Mouse (Mus musculus) embryonic fibroblast, embryonic 13.5 days (primary cell): Measurements from ENCODE around the gene BC017158. TPM values are rescaled to one million over a fixed set of nuclear protein-coding genes. Genes with fewer than 3 reads are reported as not detected.

Experiments used
- H3K27ac ChIP-seq: 2 replicates; pipeline ENCODE4 v1.5.1; 2012; ENCODE audit warnings: low read length, control low read depth, inconsistent platforms; ENCODE audit not compliant: insufficient read depth
- H3K4me1 ChIP-seq: 2 replicates; pipeline ENCODE4 v1.6.1; 2011; ENCODE audit warnings: low read length; ENCODE audit not compliant: control insufficient read depth, insufficient read depth
- H3K4me3 ChIP-seq: 2 replicates; pipeline ENCODE4 v1.5.1; 2011; ENCODE audit warnings: mild to moderate bottlenecking, control low read depth, low read length; ENCODE audit not compliant: insufficient read depth
- CTCF ChIP-seq: IDR thresholded peaks from 2 replicates; pipeline ENCODE4 v1.5.1; 2011; ENCODE audit warnings: mild to moderate bottlenecking, control low read depth, low read length, moderate library complexity, borderline replicate concordance; ENCODE audit not compliant: insufficient read depth
- POLR2A ChIP-seq: IDR thresholded peaks from 2 replicates; pipeline ENCODE4 v1.6.1; 2011; ENCODE audit warnings: low read depth, mild to moderate bottlenecking, control low read depth, low read length, moderate library complexity
- polyA plus RNA-seq: library from polyadenylated mRNA; stranded (reverse); fragments of >200 nt; gene quantifications from 2 replicates; pipeline ENCODE4 v1.2.4, GENCODE M21; 2011; ENCODE audit warnings: low read depth; ENCODE audit not compliant: missing spikeins, insufficient read length

Gene BC017158
- polyA plus RNA-seq, 1 experiment: 21.1 TPM

GRCm38 (mm10) chr7:128238991-128239390, 59.0 kb downstream of the BC017158 start:
- peak overlapping the region; percentile 83 for H3K27ac ChIP-seq
- H3K4me1 ChIP-seq: peaks cover 8% of the 10 kb centered on the region
- TF ChIP-seq CTCF (no peak), POLR2A (0 out of 2 replicates have a peak, but pooled peaks have one; percentile 7)
- peak overlapping the region; percentile 64 for H3K4me3 ChIP-seq

- peak within 1 kb of the TSS; percentile 95 for H3K4me3 ChIP-seq
- TF ChIP-seq POLR2A: peak; percentile 96
- no peak for TF ChIP-seq CTCF
- peak within 1 kb of the TSS; percentile 97 for H3K27ac ChIP-seq
- peaks cover 8% of the 10 kb centered on the region for H3K4me1 ChIP-seq
These were observed 59.8 kb downstream of the BC017158 start, which contains the start of gene 9130023H24Rik for GRCm38 (mm10) chr7:128237927-128238778. TSS of gene 9130023H24Rik (minus strand) at chr7:128238031.

GRCm38 (mm10) chr7:128237593-128237926, 60.4 kb downstream of the BC017158 start:
- peak overlapping the region; percentile 95 for H3K4me3 ChIP-seq
- TF ChIP-seq CTCF (no peak), POLR2A (no peak)
- peak overlapping the region; percentile 97 for H3K27ac ChIP-seq
- H3K4me1 ChIP-seq: peaks cover 8% of the 10 kb centered on the region

GRCm38 (mm10) chr7:128236856-128237592, 60.9 kb downstream of the BC017158 start, which contains the start of gene Armc5:
TSS of gene Armc5 (plus strand) at chr7:128237342.
- H3K27ac ChIP-seq: peak within 1 kb of the TSS; percentile 97
- peak; percentile 35; the same call in 1 of the 2 replicates for TF ChIP-seq POLR2A
- TF ChIP-seq CTCF: peak; percentile 37; the same call in 1 of the 2 replicates

GRCm38 (mm10) chr7:128236426-128236825, 61.5 kb downstream of the BC017158 start:
- no peak overlapping the region for H3K4me3 ChIP-seq
- no peak for TF ChIP-seq POLR2A
- no peak for TF ChIP-seq CTCF
- no peak overlapping the region for H3K27ac ChIP-seq
- peaks cover 8% of the 10 kb centered on the region for H3K4me1 ChIP-seq

More at GRCm38 (mm10) chr7:128236856-128237592, 60.9 kb downstream of the BC017158 start, which contains the start of gene Armc5:
- Histone ChIP-seq H3K4me3 (peak within 1 kb of the TSS; percentile 95), H3K4me1 (peaks cover 8% of the 10 kb centered on the region)

- Histone ChIP-seq H3K4me1 (peaks cover 8% of the 10 kb centered on the region), H3K27ac (no peak overlapping the region), H3K4me3 (no peak overlapping the region)
- TF ChIP-seq POLR2A (no peak; the same call in 1 of the 2 replicates), CTCF (no peak)
These were observed 62.5 kb downstream of the BC017158 start for GRCm38 (mm10) chr7:128235481-128235880.

GRCm38 (mm10) chr7:128234796-128235195, 63.2 kb downstream of the BC017158 start:
- peak; percentile 8; the same call in 1 of the 2 replicates for TF ChIP-seq POLR2A
- TF ChIP-seq CTCF: no peak
- no peak overlapping the region for H3K27ac ChIP-seq
- H3K4me1 ChIP-seq: peaks cover 8% of the 10 kb centered on the region
- H3K4me3 ChIP-seq: no peak overlapping the region

- Histone ChIP-seq H3K4me3 (no peak overlapping the region), H3K4me1 (peaks cover 2% of the 10 kb centered on the region; the same call in 1 of the 2 replicates), H3K27ac (no peak overlapping the region)
- no peak for TF ChIP-seq POLR2A
- no peak for TF ChIP-seq CTCF
These were observed 66.2 kb downstream of the BC017158 start for GRCm38 (mm10) chr7:128231741-128232140.

Other genes with a start within 250 kb of the BC017158 start
- 0.20 and 1.8 TPM in 2 replicates for gene Itgam, start 235.5 kb downstream of the BC017158 start, polyA plus RNA-seq
- 0.11 TPM in 1 of 2 replicates, not detected in the other for gene Gm49368, start 235.5 kb downstream of the BC017158 start, polyA plus RNA-seq
- not detected in 2 replicates for gene Itgax, start 168.6 kb downstream of the BC017158 start, polyA plus RNA-seq
- 0.53 TPM in 1 of 2 replicates, not detected in the other for gene Itgad, start 143.8 kb downstream of the BC017158 start, polyA plus RNA-seq
- 2.7 and 5.2 TPM in 2 replicates for gene Cox6a2, start 91.8 kb downstream of the BC017158 start, polyA plus RNA-seq
- gene Armc5, start 60.8 kb downstream of the BC017158 start, polyA plus RNA-seq: 9.0 and 11.1 TPM in 2 replicates
- gene 9130023H24Rik, start 60.1 kb downstream of the BC017158 start, polyA plus RNA-seq: 9.1 and 9.8 TPM in 2 replicates
- 200 and 221 TPM in 2 replicates for gene Tgfb1i1, start 51.4 kb downstream of the BC017158 start, polyA plus RNA-seq
- gene Slc5a2, start 32.5 kb downstream of the BC017158 start, polyA plus RNA-seq: not detected in 2 replicates
- 15.8 and 26.6 TPM in 2 replicates for gene Rgs10, start 120.6 kb upstream of the BC017158 start, polyA plus RNA-seq
- 111 and 123 TPM in 2 replicates for gene Tial1, start 163.5 kb upstream of the BC017158 start, polyA plus RNA-seq
- gene Bag3, start 225.4 kb upstream of the BC017158 start, polyA plus RNA-seq: 63.4 and 70.8 TPM in 2 replicates